Mouse (Mus musculus): ENCODE results near the gene Vasp. TPM values are rescaled to one million over a fixed set of nuclear protein-coding genes. Genes with fewer than 3 reads are reported as not detected.

Gene Vasp
- 52.7 and 60.3 TPM in 2 replicates for polyA plus RNA-seq (2016; fragmentation: Nextera tagmentation; extraction: Ambion mirVana)

GRCm38 (mm10) chr7:19271238-19272172 lies at the start of gene Vasp:
Vasp (minus strand) TSS chr7:19271817.
- Histone ChIP-seq H3K4me2 (replicated peaks) (peak within 1 kb of the TSS; percentile 92), H3K9ac (peak within 1 kb of the TSS; percentile 94), H3K9me3 (replicated peaks) (no peaks in the 10 kb centered on the region), H3K36me3 (no peaks in the 10 kb centered on the region), H3K27me3 (peaks cover 5% of the 10 kb centered on the region), H3K4me3 (peak within 1 kb of the TSS; percentile 97), H3K4me1 (peaks cover 23% of the 10 kb centered on the region), H3K27ac (peak within 1 kb of the TSS; percentile 86)
- ATAC-seq (ENCODE audit: low FRiP score) = peak; percentile 81
- under 1% methylated on average over 60 of the region's 62 CpGs for WGBS

GRCm38 (mm10) chr7:19320637-19321036 lies 49.0 kb upstream of the Vasp start:
- Histone ChIP-seq H3K27ac (no peak overlapping the region), H3K9ac (no peak overlapping the region), H3K4me3 (0 out of 2 replicates have a peak overlapping the region, but pooled peaks have one; percentile 49), H3K4me2 (replicated peaks) (peak overlapping the region; percentile 74), H3K36me3 (no peaks in the 10 kb centered on the region), H3K9me3 (replicated peaks) (no peaks in the 10 kb centered on the region), H3K27me3 (peaks cover 24% of the 10 kb centered on the region), H3K4me1 (peaks cover 19% of the 10 kb centered on the region)
- 47% methylated on average over 7 of the region's 7 CpGs for WGBS
- no peak for ATAC-seq (ENCODE audit: low FRiP score)

- WGBS = under 1% methylated on average over 40 of the region's 41 CpGs
- peak; percentile 95 for ATAC-seq (ENCODE audit: low FRiP score)
- Histone ChIP-seq H3K27ac (no peak overlapping the region), H3K4me3 (peak overlapping the region; percentile 49), H3K4me1 (peaks cover 18% of the 10 kb centered on the region), H3K4me2 (replicated peaks) (peak overlapping the region; percentile 74), H3K9ac (peak overlapping the region; percentile 56), H3K27me3 (peaks cover 29% of the 10 kb centered on the region), H3K36me3 (no peaks in the 10 kb centered on the region), H3K9me3 (replicated peaks) (no peaks in the 10 kb centered on the region)
These were observed 48.3 kb upstream of the Vasp start for GRCm38 (mm10) chr7:19319906-19320305.

GRCm38 (mm10) chr7:19319458-19319857 lies 47.8 kb upstream of the Vasp start:
- no peak overlapping the region for H3K27ac ChIP-seq

GRCm38 (mm10) chr7:19318676-19319075 lies 47.1 kb upstream of the Vasp start:
- Histone ChIP-seq H3K36me3 (no peaks in the 10 kb centered on the region), H3K4me3 (no peak overlapping the region)
- 81% methylated on average over 7 of the region's 7 CpGs for WGBS

More at GRCm38 (mm10) chr7:19319458-19319857, 47.8 kb upstream of the Vasp start:
- Histone ChIP-seq H3K4me1 (peaks cover 18% of the 10 kb centered on the region), H3K9ac (peak overlapping the region; percentile 56), H3K9me3 (replicated peaks) (no peaks in the 10 kb centered on the region), H3K4me3 (peak overlapping the region; percentile 49), H3K27me3 (peaks cover 32% of the 10 kb centered on the region), H3K36me3 (no peaks in the 10 kb centered on the region), H3K4me2 (replicated peaks) (peak overlapping the region; percentile 74)
- peak; percentile 78 for ATAC-seq (ENCODE audit: low FRiP score)
- 12% methylated on average over 9 of the region's 9 CpGs for WGBS

GRCm38 (mm10) chr7:19318201-19318600 lies 46.6 kb upstream of the Vasp start:
- no peak overlapping the region for H3K4me2 ChIP-seq (replicated peaks)
- WGBS = 73% methylated on average over 2 of the region's 2 CpGs

More at GRCm38 (mm10) chr7:19318676-19319075, 47.1 kb upstream of the Vasp start:
- no peaks in the 10 kb centered on the region for H3K9me3 ChIP-seq (replicated peaks)
- H3K9ac ChIP-seq = no peak overlapping the region
- H3K4me1 ChIP-seq = peaks cover 18% of the 10 kb centered on the region
- H3K4me2 ChIP-seq (replicated peaks) = no peak overlapping the region
- peaks cover 37% of the 10 kb centered on the region for H3K27me3 ChIP-seq
- no peak for ATAC-seq (ENCODE audit: low FRiP score)
- H3K27ac ChIP-seq = no peak overlapping the region

GRCm38 (mm10) chr7:19316451-19317161 lies 45.0 kb upstream of the Vasp start:
- no peaks in the 10 kb centered on the region for H3K36me3 ChIP-seq
- H3K27me3 ChIP-seq = peaks cover 49% of the 10 kb centered on the region
- no peak overlapping the region for H3K4me3 ChIP-seq
- no peak overlapping the region for H3K4me2 ChIP-seq (replicated peaks)
- no peak overlapping the region for H3K9ac ChIP-seq
- H3K9me3 ChIP-seq (replicated peaks) = no peaks in the 10 kb centered on the region
- WGBS = 44% methylated on average over 14 of the region's 14 CpGs
- H3K4me1 ChIP-seq = peaks cover 18% of the 10 kb centered on the region
- H3K27ac ChIP-seq = no peak overlapping the region
- no peak for ATAC-seq (ENCODE audit: low FRiP score)

More at GRCm38 (mm10) chr7:19318201-19318600, 46.6 kb upstream of the Vasp start:
- Histone ChIP-seq H3K9ac (0 out of 2 replicates have a peak overlapping the region, but pooled peaks have one; percentile 10), H3K27ac (no peak overlapping the region), H3K36me3 (no peaks in the 10 kb centered on the region), H3K9me3 (replicated peaks) (no peaks in the 10 kb centered on the region), H3K4me3 (no peak overlapping the region), H3K27me3 (peaks cover 42% of the 10 kb centered on the region), H3K4me1 (peaks cover 18% of the 10 kb centered on the region)
- no peak for ATAC-seq (ENCODE audit: low FRiP score)

- 43% methylated on average over 5 of the region's 5 CpGs for WGBS
- Histone ChIP-seq H3K4me1 (peaks cover 16% of the 10 kb centered on the region), H3K27me3 (peaks cover 49% of the 10 kb centered on the region), H3K9ac (0 out of 2 replicates have a peak overlapping the region, but pooled peaks have one; percentile 18), H3K9me3 (replicated peaks) (no peaks in the 10 kb centered on the region), H3K4me2 (replicated peaks) (no peak overlapping the region), H3K27ac (no peak overlapping the region), H3K36me3 (no peaks in the 10 kb centered on the region), H3K4me3 (no peak overlapping the region)
- ATAC-seq (ENCODE audit: low FRiP score) = no peak
These were observed 42.4 kb upstream of the Vasp start for GRCm38 (mm10) chr7:19314033-19314432.

GRCm38 (mm10) chr7:19311991-19312390 lies 40.4 kb upstream of the Vasp start:
- H3K4me3 ChIP-seq = no peak overlapping the region
- H3K9ac ChIP-seq = no peak overlapping the region
- WGBS = 43% methylated on average over 4 of the region's 4 CpGs
- H3K4me2 ChIP-seq (replicated peaks) = no peak overlapping the region
- H3K4me1 ChIP-seq = peaks cover 26% of the 10 kb centered on the region
- no peaks in the 10 kb centered on the region for H3K36me3 ChIP-seq
- no peak for ATAC-seq (ENCODE audit: low FRiP score)
- no peaks in the 10 kb centered on the region for H3K9me3 ChIP-seq (replicated peaks)
- H3K27ac ChIP-seq = no peak overlapping the region
- peaks cover 49% of the 10 kb centered on the region for H3K27me3 ChIP-seq

GRCm38 (mm10) chr7:19309884-19310641 lies 38.4 kb upstream of the Vasp start, which contains the start of gene Fosb:
Fosb (minus strand) TSS chr7:19310051.
- H3K9ac ChIP-seq = peak within 1 kb of the TSS; percentile 53
- H3K36me3 ChIP-seq = no peaks in the 10 kb centered on the region
- H3K4me1 ChIP-seq = peaks cover 22% of the 10 kb centered on the region
- peak; percentile 86 for ATAC-seq (ENCODE audit: low FRiP score)
- peak within 1 kb of the TSS; percentile 67 for H3K4me3 ChIP-seq
- no peaks in the 10 kb centered on the region for H3K9me3 ChIP-seq (replicated peaks)
- peak within 1 kb of the TSS; percentile 95 for H3K4me2 ChIP-seq (replicated peaks)
- under 1% methylated on average over 49 of the region's 49 CpGs for WGBS
- no peak within 1 kb of the TSS for H3K27ac ChIP-seq
- H3K27me3 ChIP-seq = peaks cover 60% of the 10 kb centered on the region

GRCm38 (mm10) chr7:19309278-19309883 lies 37.8 kb upstream of the Vasp start:
- peak overlapping the region; percentile 67 for H3K4me3 ChIP-seq
- H3K27ac ChIP-seq = no peak overlapping the region
- H3K27me3 ChIP-seq = peaks cover 62% of the 10 kb centered on the region
- no peak for ATAC-seq (ENCODE audit: low FRiP score)
- no peaks in the 10 kb centered on the region for H3K36me3 ChIP-seq
- H3K4me1 ChIP-seq = peaks cover 28% of the 10 kb centered on the region
- WGBS = under 1% methylated on average over 48 of the region's 48 CpGs
- H3K4me2 ChIP-seq (replicated peaks) = peak overlapping the region; percentile 95
- H3K9ac ChIP-seq = peak overlapping the region; percentile 47; the same call in 1 of the 2 replicates
- no peaks in the 10 kb centered on the region for H3K9me3 ChIP-seq (replicated peaks)

All from hindbrain, embryonic 12.5 days (tissue).